Mouse (Mus musculus) erythroblast, embryonic 14.5 days (primary cell): ENCODE measurements around the gene Lactbl1.

ENCODE experiments used
- GATA1 ChIP-seq: IDR thresholded peaks from 2 replicates; pipeline ENCODE4 v1.6.1; 2012; ENCODE audit warnings: low read length, inconsistent platforms, mixed read lengths
- TAL1 ChIP-seq: IDR thresholded peaks from 3 replicates; pipeline ENCODE4 v1.6.1; 2012; ENCODE audit warnings: low read length, inconsistent platforms, mixed read lengths

GRCm38 (mm10) chr4:136598268-136598876 is 24.0 kb upstream of the Lactbl1 start:
- TF ChIP-seq GATA1 (no peak), TAL1 (no peak)
